ENCODE assay signal across 19 mouse cellular contexts in genomic region chr9:65917015-65917414, GRCm38 (mm10). TPM values are rescaled to one million over a fixed set of nuclear protein-coding genes. Genes with fewer than 3 reads are reported as not detected.
"Had no signal": no experiment of that assay in that cellular context is flagged by ENCODE, and none has a peak within 500 bp of the region (broad histone marks: within the 10 kb centered on the region; RNA-seq: fewer than 3 reads in every experiment).

No protein-coding gene starts in this region.

- H3K9ac ChIP-seq: intestine, embryonic 15.5 days; lung, embryonic 15.5 days; midbrain, embryonic 12.5 days; midbrain, embryonic 15.5 days; neural tube, embryonic 12.5 days; neural tube, embryonic 15.5 days had no signal

- DNase-seq: kidney, adult 11 months; kidney, adult 9 months; kidney, postnatal 14 days; kidney, postnatal 4 days; layer of hippocampus, postnatal 36 days; lung, adult 18-20 months; lung, postnatal 14 days; lung, postnatal 4 days; thymus, adult 2 months; thymus, postnatal 14 days; thymus, postnatal 4 days had no signal

- H3K9me3 ChIP-seq: intestine, embryonic 15.5 days; lung, embryonic 15.5 days; midbrain, embryonic 12.5 days; midbrain, embryonic 15.5 days; neural tube, embryonic 12.5 days; neural tube, embryonic 15.5 days had no signal

- H3K4me2 ChIP-seq: intestine, embryonic 15.5 days; lung, embryonic 15.5 days; midbrain, embryonic 12.5 days; midbrain, embryonic 15.5 days; neural tube, embryonic 12.5 days; neural tube, embryonic 15.5 days had no signal

- H3K36me3 ChIP-seq: intestine, embryonic 15.5 days; lung, embryonic 15.5 days; midbrain, embryonic 12.5 days; midbrain, embryonic 15.5 days; neural tube, embryonic 12.5 days; neural tube, embryonic 15.5 days had no signal

- H3K4me1 ChIP-seq: intestine, embryonic 15.5 days; lung, embryonic 15.5 days; midbrain, embryonic 15.5 days; neural tube, embryonic 12.5 days; neural tube, embryonic 15.5 days had no signal

- H3K4me3 ChIP-seq: intestine, embryonic 15.5 days; left cerebral cortex, adult 2 months; lung, embryonic 15.5 days; midbrain, embryonic 12.5 days; midbrain, embryonic 15.5 days; neural tube, embryonic 12.5 days; neural tube, embryonic 15.5 days had no signal

- H3K27me3 ChIP-seq: intestine, embryonic 15.5 days; lung, embryonic 15.5 days; midbrain, embryonic 12.5 days; midbrain, embryonic 15.5 days; neural tube, embryonic 12.5 days; neural tube, embryonic 15.5 days had no signal

- ATAC-seq: intestine, embryonic 15.5 days; midbrain, embryonic 15.5 days had no signal

- H3K27ac ChIP-seq: intestine, embryonic 15.5 days; left cerebral cortex, adult 2 months; lung, embryonic 15.5 days; midbrain, embryonic 12.5 days; midbrain, embryonic 15.5 days; neural tube, embryonic 12.5 days; neural tube, embryonic 15.5 days; stomach, postnatal 0 days had no signal

RNA-seq across cellular contexts. Expression of gene Pclaf, which starts 27.0 kb away (rescaled TPM):
- total RNA-seq: left cerebral cortex, adult 2 months had no signal
